Mouse (Mus musculus) embryonic fibroblast, embryonic 13.5 days (primary cell): ENCODE measurements around the gene Sfxn5.

Experiments used
- CTCF ChIP-seq: IDR thresholded peaks from 2 replicates; pipeline ENCODE4 v1.5.1; 2011; ENCODE audit warnings: mild to moderate bottlenecking, control low read depth, low read length, moderate library complexity, borderline replicate concordance; ENCODE audit not compliant: insufficient read depth
- POLR2A ChIP-seq: IDR thresholded peaks from 2 replicates; pipeline ENCODE4 v1.6.1; 2011; ENCODE audit warnings: low read depth, mild to moderate bottlenecking, control low read depth, low read length, moderate library complexity

GRCm38 (mm10) chr6:85262865-85263515 lies 70.2 kb downstream of the Sfxn5 start:
- peak; percentile 10; the same call in 1 of the 2 replicates for TF ChIP-seq CTCF
- TF ChIP-seq POLR2A: no peak
